Mouse (Mus musculus): ENCODE measurements at regions not wholly inside any gene's neighbourhood (a gene's known extent, or its start where the extent isn't known, plus 50 kb on each side); places are given as distances from the start of the nearest gene placed in this dataset.

- Histone ChIP-seq H3K9me3 (replicated peaks) (no peaks in the 10 kb centered on the region), H3K27me3 (no peaks in the 10 kb centered on the region), H3K4me1 (no peaks in the 10 kb centered on the region), H3K4me3 (replicated peaks) (no peak overlapping the region), H3K4me2 (replicated peaks) (no peak overlapping the region), H3K36me3 (no peaks in the 10 kb centered on the region), H3K9ac (no peak overlapping the region), H3K27ac (replicated peaks) (no peak overlapping the region)
- ATAC-seq (ENCODE audit: insufficient number of reproducible peaks, low FRiP score, low TSS enrichment, low read depth), result no peak
Observed at GRCm38 (mm10) chr16:85678228-85678627, 124.7 kb downstream of the Adamts1 start.

DNA sequence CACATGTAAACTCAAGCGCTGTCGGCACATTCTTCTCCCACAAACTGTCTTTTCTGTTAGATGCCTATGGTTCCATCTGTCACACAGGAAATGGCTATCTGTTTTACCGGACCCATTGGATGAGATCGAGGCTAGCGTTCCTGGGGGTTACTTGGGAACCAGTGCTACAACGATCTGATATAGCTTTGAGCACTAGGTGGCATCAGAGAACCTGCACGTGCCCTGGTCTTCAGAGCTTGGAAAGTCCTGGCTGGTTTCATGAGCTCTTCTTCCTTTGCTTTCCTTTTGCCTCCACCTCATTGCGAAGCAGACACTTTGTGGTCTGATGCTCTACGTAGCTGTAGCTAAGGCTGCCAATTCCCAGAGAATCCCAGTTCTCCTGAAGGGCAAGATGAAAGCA, 123.8 kb upstream of the Cyyr1 start:
- Histone ChIP-seq H3K4me3 (replicated peaks) (no peak overlapping the region), H3K27ac (replicated peaks) (no peak overlapping the region), H3K9me3 (replicated peaks) (no peaks in the 10 kb centered on the region), H3K4me1 (no peaks in the 10 kb centered on the region), H3K9ac (no peak overlapping the region), H3K36me3 (no peaks in the 10 kb centered on the region), H3K27me3 (no peaks in the 10 kb centered on the region), H3K4me2 (replicated peaks) (no peak overlapping the region)
- WGBS, result 38% methylated on average over 9 of the region's 9 CpGs
- ATAC-seq (ENCODE audit: insufficient number of reproducible peaks, low FRiP score, low TSS enrichment, low read depth), result no peak

DNA sequence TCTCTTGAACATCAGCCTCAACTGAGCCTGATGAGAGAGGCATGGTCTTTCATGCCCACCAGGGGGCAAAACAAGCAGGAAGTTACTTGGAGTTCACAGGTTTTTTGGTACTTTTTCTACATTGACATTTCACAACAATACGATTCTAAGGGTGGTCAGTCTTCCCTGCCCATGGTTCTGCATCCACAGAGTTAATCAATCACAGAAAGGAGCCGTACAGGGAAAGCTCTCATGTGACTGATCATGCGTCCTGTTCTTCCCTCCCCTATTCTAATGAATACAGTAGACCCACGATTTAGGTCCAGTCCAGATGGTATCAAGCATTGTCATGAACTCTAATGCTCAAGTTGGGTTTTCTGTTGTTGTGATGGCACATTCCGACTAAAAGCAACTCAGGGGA, 115.6 kb upstream of the Cyyr1 start:
- Histone ChIP-seq H3K27ac (replicated peaks) (no peak overlapping the region), H3K4me2 (replicated peaks) (no peak overlapping the region), H3K27me3 (no peaks in the 10 kb centered on the region), H3K4me1 (no peaks in the 10 kb centered on the region), H3K4me3 (replicated peaks) (no peak overlapping the region), H3K36me3 (no peaks in the 10 kb centered on the region), H3K9me3 (replicated peaks) (no peaks in the 10 kb centered on the region), H3K9ac (no peak overlapping the region)
- WGBS, result 78% methylated on average over 5 of the region's 5 CpGs
- no peak for ATAC-seq (ENCODE audit: insufficient number of reproducible peaks, low FRiP score, low TSS enrichment, low read depth)

GRCm38 (mm10) chr16:85667790-85668189, 114.6 kb upstream of the Cyyr1 start:
- Histone ChIP-seq H3K4me2 (replicated peaks) (no peak overlapping the region), H3K36me3 (no peaks in the 10 kb centered on the region), H3K9ac (no peak overlapping the region), H3K27ac (replicated peaks) (no peak overlapping the region), H3K4me3 (replicated peaks) (no peak overlapping the region), H3K4me1 (no peaks in the 10 kb centered on the region), H3K27me3 (no peaks in the 10 kb centered on the region), H3K9me3 (replicated peaks) (no peaks in the 10 kb centered on the region)
- no peak for ATAC-seq (ENCODE audit: insufficient number of reproducible peaks, low FRiP score, low TSS enrichment, low read depth)
- 71% methylated on average over 1 of the region's 1 CpGs for WGBS

DNA sequence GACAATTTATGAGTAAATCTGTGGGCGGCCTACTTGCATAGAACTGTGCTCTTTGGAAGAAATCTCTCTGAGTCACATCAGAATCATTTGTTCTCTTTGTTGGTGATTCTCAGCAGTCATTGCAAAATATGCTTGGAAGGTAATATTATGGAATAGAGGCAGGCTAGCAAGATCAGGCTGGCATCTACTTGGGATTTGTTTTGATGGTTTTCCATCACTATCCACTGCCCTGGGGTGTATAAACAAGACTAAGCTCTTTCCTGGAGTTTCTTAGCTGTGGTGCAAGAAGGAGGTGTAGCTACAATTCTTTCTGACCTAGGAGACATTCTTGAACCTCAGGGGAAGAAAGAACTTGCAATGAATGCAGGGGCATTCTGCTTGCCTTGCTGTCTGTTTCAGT, 96.3 kb upstream of the Cyyr1 start:
- WGBS, result 83% methylated on average over 1 of the region's 1 CpGs
- Histone ChIP-seq H3K27me3 (no peaks in the 10 kb centered on the region), H3K27ac (replicated peaks) (no peak overlapping the region), H3K4me2 (replicated peaks) (no peak overlapping the region), H3K4me3 (replicated peaks) (no peak overlapping the region), H3K36me3 (no peaks in the 10 kb centered on the region), H3K9ac (no peak overlapping the region), H3K4me1 (no peaks in the 10 kb centered on the region), H3K9me3 (replicated peaks) (no peaks in the 10 kb centered on the region)
- ATAC-seq (ENCODE audit: insufficient number of reproducible peaks, low FRiP score, low TSS enrichment, low read depth), result no peak

- 89% methylated on average over 4 of the region's 4 CpGs for WGBS
- H3K4me3 ChIP-seq (replicated peaks), result no peak overlapping the region
- ATAC-seq (ENCODE audit: insufficient number of reproducible peaks, low FRiP score, low TSS enrichment, low read depth), result no peak
- no peak overlapping the region for H3K27ac ChIP-seq (replicated peaks)
- H3K9ac ChIP-seq, result no peak overlapping the region
- no peak overlapping the region for H3K4me2 ChIP-seq (replicated peaks)
- no peaks in the 10 kb centered on the region for H3K9me3 ChIP-seq (replicated peaks)
- H3K36me3 ChIP-seq, result no peaks in the 10 kb centered on the region
- no peaks in the 10 kb centered on the region for H3K27me3 ChIP-seq
- H3K4me1 ChIP-seq, result no peaks in the 10 kb centered on the region
Observed at GRCm38 (mm10) chr16:85640992-85641391, 87.8 kb upstream of the Cyyr1 start.

DNA sequence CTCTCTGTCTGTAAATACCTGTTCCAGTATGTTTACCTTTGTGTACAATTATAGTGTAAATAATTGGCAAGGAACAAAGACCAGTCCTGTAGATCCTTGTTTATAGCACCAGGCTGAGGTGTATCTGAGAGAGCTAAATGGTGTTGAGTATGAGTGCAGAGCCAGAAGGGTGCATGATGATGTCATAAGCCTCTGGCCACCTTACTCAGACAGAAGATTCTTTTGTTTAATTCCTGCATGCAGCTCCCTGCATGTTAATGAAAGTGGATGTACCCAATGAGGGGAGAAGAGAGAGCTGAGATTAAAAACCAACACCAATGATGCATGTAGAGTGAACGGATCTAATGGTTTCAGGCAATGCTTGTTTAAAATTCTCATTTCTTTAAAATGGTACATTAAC, 83.9 kb upstream of the Cyyr1 start:
- Histone ChIP-seq H3K27ac (replicated peaks) (no peak overlapping the region), H3K4me2 (replicated peaks) (no peak overlapping the region), H3K4me3 (replicated peaks) (no peak overlapping the region), H3K36me3 (no peaks in the 10 kb centered on the region), H3K27me3 (no peaks in the 10 kb centered on the region), H3K4me1 (no peaks in the 10 kb centered on the region), H3K9me3 (replicated peaks) (no peaks in the 10 kb centered on the region), H3K9ac (no peak overlapping the region)
- WGBS, result 79% methylated on average over 1 of the region's 1 CpGs
- ATAC-seq (ENCODE audit: insufficient number of reproducible peaks, low FRiP score, low TSS enrichment, low read depth), result no peak

- Histone ChIP-seq H3K4me3 (replicated peaks) (no peak overlapping the region), H3K4me2 (replicated peaks) (no peak overlapping the region), H3K9me3 (replicated peaks) (no peaks in the 10 kb centered on the region), H3K9ac (no peak overlapping the region), H3K27me3 (no peaks in the 10 kb centered on the region), H3K4me1 (no peaks in the 10 kb centered on the region), H3K27ac (replicated peaks) (no peak overlapping the region), H3K36me3 (no peaks in the 10 kb centered on the region)
- ATAC-seq (ENCODE audit: insufficient number of reproducible peaks, low FRiP score, low TSS enrichment, low read depth), result no peak
- WGBS, result 82% methylated on average over 3 of the region's 3 CpGs
Observed at GRCm38 (mm10) chr16:85629738-85630137, 76.5 kb upstream of the Cyyr1 start.

- H3K9me3 ChIP-seq (replicated peaks), result no peaks in the 10 kb centered on the region
- no peak overlapping the region for H3K9ac ChIP-seq
- H3K4me2 ChIP-seq (replicated peaks), result no peak overlapping the region
- 75% methylated on average over 8 of the region's 8 CpGs for WGBS
- H3K27me3 ChIP-seq, result no peaks in the 10 kb centered on the region
- ATAC-seq (ENCODE audit: insufficient number of reproducible peaks, low FRiP score, low TSS enrichment, low read depth), result no peak
- H3K36me3 ChIP-seq, result no peaks in the 10 kb centered on the region
- no peak overlapping the region for H3K27ac ChIP-seq (replicated peaks)
- H3K4me3 ChIP-seq (replicated peaks), result no peak overlapping the region
- H3K4me1 ChIP-seq, result no peaks in the 10 kb centered on the region
Observed at GRCm38 (mm10) chr16:85624505-85624904, 71.3 kb upstream of the Cyyr1 start.

DNA sequence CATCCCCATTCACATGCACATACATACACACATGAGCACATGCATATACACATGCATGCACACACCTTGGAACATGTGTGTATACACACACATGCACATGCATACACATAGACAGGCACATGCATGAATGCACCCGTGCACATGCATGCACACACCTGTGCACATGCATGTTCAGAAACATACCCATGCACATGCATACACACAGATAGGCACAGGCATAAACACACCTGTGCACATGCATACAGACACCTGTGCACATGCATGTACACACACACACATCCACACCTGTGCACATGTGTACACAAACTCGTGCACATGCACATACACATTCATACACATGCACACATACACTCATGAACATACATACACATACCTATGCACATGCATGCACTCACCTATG, 50.9 kb upstream of the Cyyr1 start:
- Histone ChIP-seq H3K27ac (replicated peaks) (no peak overlapping the region), H3K36me3 (no peaks in the 10 kb centered on the region), H3K9me3 (replicated peaks) (no peaks in the 10 kb centered on the region), H3K4me1 (no peaks in the 10 kb centered on the region), H3K9ac (no peak overlapping the region), H3K27me3 (no peaks in the 10 kb centered on the region), H3K4me2 (replicated peaks) (no peak overlapping the region), H3K4me3 (replicated peaks) (no peak overlapping the region)
- 76% methylated on average over 2 of the region's 2 CpGs for WGBS
- ATAC-seq (ENCODE audit: insufficient number of reproducible peaks, low FRiP score, low TSS enrichment, low read depth), result no peak

All from embryonic facial prominence, embryonic 15.5 days (tissue).